Mouse (Mus musculus): Measurements from ENCODE around the gene Ccdc124. TPM values are rescaled to one million over a fixed set of nuclear protein-coding genes. Genes with fewer than 3 reads are reported as not detected.
A peak's percentile ranks its signal among the peaks of the same experiment; 100 is the strongest.

The Ccdc124 gene
- total RNA-seq, 2 experiments from 2014 or later: 36.8 to 38.6 TPM

- no peak for DNase-seq (ENCODE audit: low spot score in 2 of 2)
Measured at GRCm38 (mm10) chr8:70872643-70873363, 932 bp downstream of the Ccdc124 start.

- DNase-seq (ENCODE audit: low spot score in 2 of 2): no peak
Measured at GRCm38 (mm10) chr8:70871195-70871807, 2.4 kb downstream of the Ccdc124 start.

GRCm38 (mm10) chr8:70869601-70870041 is 4.1 kb downstream of the Ccdc124 start:
- DNase-seq (ENCODE audit: low spot score in 2 of 2): peak in 1 of 2 experiments; percentile 54

GRCm38 (mm10) chr8:70869199-70869571 is 4.5 kb downstream of the Ccdc124 start:
- DNase-seq (ENCODE audit: low spot score in 2 of 2): no peak

GRCm38 (mm10) chr8:70868559-70869198 is 5.1 kb downstream of the Ccdc124 start:
- no peak for DNase-seq (ENCODE audit: low spot score in 2 of 2)

- no peak for DNase-seq (ENCODE audit: low spot score in 2 of 2)
Measured at GRCm38 (mm10) chr8:70866566-70866965, 7.2 kb downstream of the Ccdc124 start.

- no peak for DNase-seq (ENCODE audit: low spot score in 2 of 2)
Measured at GRCm38 (mm10) chr8:70866001-70866520, 7.7 kb downstream of the Ccdc124 start.

- DNase-seq (ENCODE audit: low spot score in 2 of 2): peak; percentile 92 to 98
Measured at GRCm38 (mm10) chr8:70865350-70866000, 8.3 kb downstream of the Ccdc124 start.

- DNase-seq (ENCODE audit: low spot score in 2 of 2): no peak
Measured at GRCm38 (mm10) chr8:70864712-70865221, 9.0 kb downstream of the Ccdc124 start.

- no peak for DNase-seq (ENCODE audit: low spot score in 2 of 2)
Measured at GRCm38 (mm10) chr8:70863956-70864711, 9.6 kb downstream of the Ccdc124 start.

- DNase-seq (ENCODE audit: low spot score in 2 of 2): no peak
Measured at GRCm38 (mm10) chr8:70862824-70863641, 10.7 kb downstream of the Ccdc124 start, which contains the start of gene Kcnn1. Gene Kcnn1, minus strand, starts transcription at chr8:70863258.

GRCm38 (mm10) chr8:70857516-70857915 is 16.2 kb downstream of the Ccdc124 start:
- no peak for DNase-seq (ENCODE audit: low spot score in 2 of 2)

- no peak for DNase-seq (ENCODE audit: low spot score in 2 of 2)
Measured at GRCm38 (mm10) chr8:70856541-70857197, 17.1 kb downstream of the Ccdc124 start.

GRCm38 (mm10) chr8:70856028-70856427 is 17.7 kb downstream of the Ccdc124 start:
- DNase-seq (ENCODE audit: low spot score in 2 of 2): no peak

GRCm38 (mm10) chr8:70853863-70854262 is 19.9 kb downstream of the Ccdc124 start:
- DNase-seq (ENCODE audit: low spot score in 2 of 2): no peak

- no peak for DNase-seq (ENCODE audit: low spot score in 2 of 2)
Measured at GRCm38 (mm10) chr8:70852595-70853231, 21.0 kb downstream of the Ccdc124 start.

- no peak for DNase-seq (ENCODE audit: low spot score in 2 of 2)
Measured at GRCm38 (mm10) chr8:70851837-70852236, 21.9 kb downstream of the Ccdc124 start.

GRCm38 (mm10) chr8:70850947-70851346 is 22.8 kb downstream of the Ccdc124 start:
- DNase-seq (ENCODE audit: low spot score in 2 of 2): no peak

All from adrenal gland, postnatal 4 days (tissue).